Mouse (Mus musculus) forebrain, embryonic 10.5 days (tissue): ENCODE measurements around the gene Ap3d1. TPM values are rescaled to one million over a fixed set of nuclear protein-coding genes. Genes with fewer than 3 reads are reported as not detected.

Source experiments
- DNase-seq: peaks from one replicate; pipeline ENCODE4 v3.0.0-alpha.2; 2017; ENCODE audit warnings: low spot score; ENCODE audit errors: extremely low spot score
- H3K27ac ChIP-seq: fragments of 300-500 bp; sonication (generic); 2 replicates; pipeline ENCODE4 v1.5.1; 2016; ENCODE audit warnings: mild to moderate bottlenecking
- H3K27me3 ChIP-seq: fragments of 300-500 bp; sonication (generic); 2 replicates; pipeline ENCODE4 v1.6.1; 2016; ENCODE audit warnings: mild to moderate bottlenecking; ENCODE audit not compliant: poor library complexity, severe bottlenecking
- H3K36me3 ChIP-seq: fragments of 300-500 bp; sonication (generic); replicated peaks from 2 replicates; pipeline ENCODE4 v1.6.1; 2016; ENCODE audit warnings: mild to moderate bottlenecking, moderate library complexity
- H3K4me1 ChIP-seq: fragments of 300-500 bp; sonication (generic); 2 replicates; pipeline ENCODE4 v1.6.1; 2016
- H3K4me3 ChIP-seq: fragments of 300-500 bp; sonication (generic); 2 replicates; pipeline ENCODE4 v1.5.1; 2016; ENCODE audit warnings: mild to moderate bottlenecking, moderate library complexity
- H3K9me3 ChIP-seq: fragments of 300-500 bp; sonication (generic); 2 replicates; pipeline ENCODE4 v1.6.1; 2016; ENCODE audit warnings: mild to moderate bottlenecking, moderate library complexity
- WGBS: fragments of 180-500 bp; shearing (Covaris S2); methylation state at CpG from one replicate; pipeline ENCODE4 v1.1.7; 2016; 5-methylcytosine and 5-hydroxymethylcytosine counted together
- polyA plus RNA-seq: library from polyadenylated mRNA; unstranded; fragments of >200 nt; fragmentation: Nextera tagmentation; extraction: Ambion mirVana; gene quantifications from 2 replicates; pipeline ENCODE4 v1.2.1, GENCODE M21; 2016

Gene Ap3d1
- polyA plus RNA-seq, 1 experiment from 2014 or later: 58.7 TPM

DNA sequence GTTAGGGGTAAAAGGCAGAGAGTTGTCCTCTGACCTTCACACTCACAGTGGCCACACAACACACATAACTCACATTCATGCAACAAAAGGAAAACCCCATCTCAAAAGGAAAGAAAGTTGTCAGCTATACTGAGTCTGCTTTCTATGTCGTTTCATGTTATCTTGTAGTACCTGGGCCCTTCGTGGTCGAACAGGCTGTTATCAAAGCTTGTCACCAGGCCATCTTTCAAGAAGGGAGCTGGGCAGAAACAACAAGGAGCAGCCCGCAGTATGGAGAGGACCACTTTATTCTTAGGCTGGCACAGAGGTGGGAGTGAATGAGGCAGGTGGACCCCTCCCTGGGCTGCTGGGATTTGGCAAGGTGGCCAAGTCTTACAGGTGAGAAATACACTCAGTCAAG, 57.1 kb downstream of the Ap3d1 start:
- WGBS: 87% methylated on average over 4 of the region's 4 CpGs
- H3K4me1 ChIP-seq: peaks cover 4% of the 10 kb centered on the region; the same call in 1 of the 2 replicates
- H3K27ac ChIP-seq: no peak overlapping the region
- H3K27me3 ChIP-seq: no peaks in the 10 kb centered on the region
- H3K9me3 ChIP-seq: no peaks in the 10 kb centered on the region
- H3K36me3 ChIP-seq: peaks cover 59% of the 10 kb centered on the region
- no peak overlapping the region for H3K4me3 ChIP-seq
- DNase-seq: no peak

DNA sequence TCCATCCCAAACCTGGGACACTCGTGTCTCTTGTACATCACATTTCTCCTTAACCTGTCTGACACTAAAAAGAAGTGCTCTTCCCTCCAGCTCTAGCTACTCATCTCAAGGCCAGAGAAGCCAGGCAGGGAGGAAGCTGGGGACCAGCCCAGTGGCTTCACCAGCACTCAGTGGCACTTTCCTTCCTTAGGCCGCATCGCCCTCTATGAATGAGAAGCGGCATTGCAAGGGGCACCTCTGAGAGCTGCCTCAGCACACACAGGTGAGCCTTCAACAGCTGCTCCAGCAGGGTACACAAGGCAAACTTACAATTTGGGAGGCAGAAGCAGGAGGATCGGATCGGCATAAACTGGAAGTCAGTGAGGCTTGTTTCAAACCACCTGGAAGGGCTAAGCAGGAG, 57.9 kb downstream of the Ap3d1 start:
- no peaks in the 10 kb centered on the region for H3K9me3 ChIP-seq
- 54% methylated on average over 6 of the region's 6 CpGs for WGBS
- no peaks in the 10 kb centered on the region for H3K27me3 ChIP-seq
- no peak overlapping the region for H3K27ac ChIP-seq
- H3K4me1 ChIP-seq: peaks cover 11% of the 10 kb centered on the region
- no peak for DNase-seq
- H3K4me3 ChIP-seq: no peak overlapping the region
- H3K36me3 ChIP-seq: peaks cover 52% of the 10 kb centered on the region

DNA sequence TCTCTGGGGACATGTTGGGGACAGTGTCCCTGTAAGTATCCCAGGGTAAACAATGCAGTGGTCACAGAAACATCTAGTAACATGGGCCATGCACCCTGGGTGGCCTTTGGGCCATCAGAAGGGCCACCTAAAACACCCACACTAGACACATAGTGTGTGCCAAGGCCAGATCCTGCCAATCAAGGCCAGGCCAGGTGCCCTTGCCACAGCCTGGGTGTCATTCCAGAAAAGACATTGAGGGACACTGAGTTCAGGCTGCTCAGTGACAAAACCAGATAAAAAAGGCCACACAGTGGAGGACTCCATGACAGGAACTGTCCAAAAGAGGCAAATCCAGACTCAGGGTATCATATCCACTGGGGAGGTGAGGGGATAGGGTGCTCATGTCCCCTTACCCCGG, 58.4 kb downstream of the Ap3d1 start:
- peaks cover 16% of the 10 kb centered on the region for H3K4me1 ChIP-seq
- DNase-seq: no peak
- peaks cover 48% of the 10 kb centered on the region for H3K36me3 ChIP-seq
- H3K9me3 ChIP-seq: no peaks in the 10 kb centered on the region
- no peak overlapping the region for H3K4me3 ChIP-seq
- no peaks in the 10 kb centered on the region for H3K27me3 ChIP-seq
- no peak overlapping the region for H3K27ac ChIP-seq
- 89% methylated on average over 1 of the region's 1 CpGs for WGBS

- H3K27ac ChIP-seq: no peak overlapping the region
- H3K9me3 ChIP-seq: no peaks in the 10 kb centered on the region
- H3K27me3 ChIP-seq: no peaks in the 10 kb centered on the region
- H3K4me1 ChIP-seq: peaks cover 33% of the 10 kb centered on the region
- no peak for DNase-seq
- H3K36me3 ChIP-seq: peaks cover 38% of the 10 kb centered on the region
- WGBS: 94% methylated on average over 6 of the region's 6 CpGs
- H3K4me3 ChIP-seq: no peak overlapping the region
Measured at GRCm38 (mm10) chr10:80682003-80682402, 60.1 kb downstream of the Ap3d1 start.

DNA sequence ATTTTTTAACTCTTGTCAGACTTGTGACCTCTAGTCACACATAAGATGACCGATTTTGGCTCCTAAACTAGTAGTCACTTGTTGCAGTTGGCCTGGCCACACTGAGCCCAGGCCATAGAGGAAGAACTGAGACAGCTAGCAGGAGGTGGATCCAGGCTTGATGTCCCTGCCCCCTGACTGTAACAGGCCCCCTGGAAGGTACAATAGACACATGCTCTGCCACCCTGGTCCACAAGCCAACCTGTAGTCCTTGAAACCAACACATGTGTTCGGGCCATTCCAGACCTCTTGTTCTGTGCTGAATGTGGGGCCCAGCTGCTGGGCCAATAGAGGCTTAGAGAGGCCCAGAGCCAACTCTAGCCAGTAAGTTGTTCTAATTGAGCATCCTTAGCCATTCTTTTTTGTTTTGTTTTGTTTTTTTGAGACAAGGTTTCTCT, 61.8 kb downstream of the Ap3d1 start:
- 82% methylated on average over 2 of the region's 2 CpGs for WGBS
- Histone ChIP-seq H3K4me1 (peaks cover 41% of the 10 kb centered on the region), H3K27me3 (no peaks in the 10 kb centered on the region), H3K9me3 (no peaks in the 10 kb centered on the region), H3K27ac (no peak overlapping the region), H3K4me3 (no peak overlapping the region), H3K36me3 (peaks cover 21% of the 10 kb centered on the region)
- DNase-seq: no peak

DNA sequence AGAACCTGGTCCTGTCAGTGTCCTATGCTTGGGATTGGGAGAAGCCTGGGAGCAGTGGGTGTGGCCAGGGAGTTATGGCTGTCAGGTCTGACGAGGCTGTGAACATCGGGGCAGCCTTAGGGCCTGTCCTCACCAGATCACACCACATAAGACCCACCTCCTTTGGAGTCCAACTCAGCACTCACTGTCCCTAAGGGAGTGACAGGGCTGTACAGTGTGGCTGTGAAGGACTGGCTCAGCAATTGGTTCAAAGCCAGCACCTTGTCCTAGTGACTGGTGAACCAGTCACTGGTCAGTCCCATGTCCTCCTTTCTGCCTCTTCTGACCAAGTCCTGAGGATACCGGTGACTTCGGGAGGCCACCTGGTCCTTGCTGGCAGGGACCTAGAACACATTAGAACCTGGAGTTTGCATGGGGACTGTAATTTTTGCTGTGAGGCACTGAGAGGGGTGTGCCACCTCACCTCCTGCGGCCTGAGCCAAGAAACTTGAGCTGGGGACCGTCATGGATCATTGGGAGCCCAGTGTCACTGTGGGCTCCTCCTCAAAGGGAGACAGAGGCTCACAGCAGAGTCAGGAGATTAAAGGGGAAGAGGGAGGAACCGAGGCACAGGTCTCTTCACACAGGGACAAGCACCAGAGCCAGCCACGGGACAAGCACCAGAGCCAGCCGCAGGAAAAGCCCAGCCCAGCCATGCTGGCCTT, 62.4 kb downstream of the Ap3d1 start:
- 73% methylated on average over 9 of the region's 9 CpGs for WGBS
- Histone ChIP-seq H3K4me3 (no peak overlapping the region), H3K27me3 (no peaks in the 10 kb centered on the region), H3K9me3 (no peaks in the 10 kb centered on the region), H3K27ac (peak overlapping the region; percentile 96; the same call in 1 of the 2 replicates), H3K4me1 (peaks cover 47% of the 10 kb centered on the region), H3K36me3 (peaks cover 15% of the 10 kb centered on the region)
- no peak for DNase-seq

DNA sequence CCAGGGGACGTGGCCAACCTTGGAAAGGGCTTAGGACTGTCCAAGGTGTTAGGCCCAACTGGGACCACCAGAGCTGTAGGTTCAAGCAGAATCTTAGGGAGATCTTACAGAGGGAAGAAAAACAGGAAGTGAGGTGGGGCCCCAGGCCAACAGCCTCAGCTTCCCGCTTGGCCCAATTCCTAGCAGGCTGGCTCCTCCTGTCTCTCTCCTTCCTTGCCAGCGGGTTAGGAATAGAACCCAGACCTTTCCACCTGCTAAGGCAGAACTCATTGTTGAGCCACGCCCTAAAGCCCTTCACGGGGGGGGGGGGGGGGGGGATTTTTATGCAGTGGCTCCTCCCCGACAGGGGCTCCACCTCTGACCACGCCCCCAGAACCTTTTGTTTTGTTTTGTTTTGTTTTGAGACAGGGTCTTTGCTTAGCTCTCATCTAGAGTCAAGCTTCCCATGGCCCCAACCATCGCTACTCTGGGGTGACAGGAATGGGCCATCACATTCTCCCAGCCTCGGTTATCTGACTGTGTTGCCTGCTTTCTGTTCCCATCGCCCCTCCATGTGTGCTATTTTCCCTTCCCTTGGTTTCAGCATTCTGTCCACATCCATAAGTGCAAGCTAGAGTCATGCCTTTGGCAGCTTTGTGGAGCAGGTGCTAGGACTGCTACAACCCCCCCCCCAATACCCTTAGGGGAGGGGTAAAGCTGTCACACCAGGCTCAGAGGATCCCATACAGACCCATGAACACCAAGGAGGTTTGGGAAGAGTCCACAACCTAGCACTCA, 63.3 kb downstream of the Ap3d1 start:
- DNase-seq: no peak
- Histone ChIP-seq H3K4me3 (peak overlapping the region; percentile 99), H3K36me3 (peaks cover 12% of the 10 kb centered on the region), H3K27ac (peak overlapping the region; percentile 96), H3K9me3 (no peaks in the 10 kb centered on the region), H3K27me3 (no peaks in the 10 kb centered on the region), H3K4me1 (peaks cover 56% of the 10 kb centered on the region)
- 55% methylated on average over 9 of the region's 10 CpGs for WGBS

GRCm38 (mm10) chr10:80677942-80678436, 64.1 kb downstream of the Ap3d1 start, which contains the start of gene Mknk2:
TSS of gene Mknk2 (minus strand) at chr10:80678112.
- Histone ChIP-seq H3K9me3 (no peaks in the 10 kb centered on the region), H3K4me1 (peaks cover 64% of the 10 kb centered on the region), H3K4me3 (peak within 1 kb of the TSS; percentile 99), H3K36me3 (peaks cover 15% of the 10 kb centered on the region), H3K27ac (peak within 1 kb of the TSS; percentile 96), H3K27me3 (no peaks in the 10 kb centered on the region)
- DNase-seq: no peak
- WGBS: 44% methylated on average over 8 of the region's 8 CpGs

DNA sequence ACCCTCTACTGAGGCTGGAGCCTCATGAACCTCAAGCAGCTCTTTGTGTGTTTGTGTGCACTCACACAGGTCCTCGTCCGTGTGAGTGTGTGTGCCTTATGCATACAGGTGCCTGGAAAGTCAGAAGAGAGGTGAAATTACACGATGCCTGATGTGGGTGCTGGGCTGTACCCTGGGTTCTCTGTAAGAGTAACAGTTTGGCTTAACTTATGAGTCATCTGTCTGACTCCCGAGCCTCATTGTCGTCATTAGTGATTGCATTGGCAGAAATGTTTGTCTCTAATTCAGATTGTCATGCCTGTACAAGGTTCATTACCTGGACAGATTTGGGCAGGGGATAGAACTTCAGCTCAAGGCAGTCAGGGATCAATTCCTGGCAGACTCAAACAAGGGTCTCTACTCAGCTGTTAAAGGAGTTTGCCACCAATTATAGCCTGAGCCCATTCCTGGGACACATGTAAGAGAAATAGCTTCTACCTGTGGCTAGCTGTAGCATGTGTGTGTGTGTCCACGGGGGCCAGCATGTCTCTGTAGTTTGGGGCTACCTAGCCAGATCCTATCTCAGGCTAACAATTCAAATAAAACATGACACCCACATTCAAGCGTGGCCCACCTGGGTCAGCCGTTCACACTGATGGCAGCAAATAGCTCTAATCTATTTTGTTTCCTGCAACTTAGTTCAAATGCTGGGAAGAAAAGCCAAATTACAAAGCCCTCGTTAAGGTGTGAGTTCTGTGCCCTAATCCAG, 64.8 kb downstream of the Ap3d1 start:
- peak overlapping the region; percentile 99 for H3K4me3 ChIP-seq
- peaks cover 71% of the 10 kb centered on the region for H3K4me1 ChIP-seq
- DNase-seq: no peak
- no peaks in the 10 kb centered on the region for H3K9me3 ChIP-seq
- no peaks in the 10 kb centered on the region for H3K27me3 ChIP-seq
- 51% methylated on average over 9 of the region's 9 CpGs for WGBS
- peak overlapping the region; percentile 96 for H3K27ac ChIP-seq
- peaks cover 19% of the 10 kb centered on the region for H3K36me3 ChIP-seq

DNA sequence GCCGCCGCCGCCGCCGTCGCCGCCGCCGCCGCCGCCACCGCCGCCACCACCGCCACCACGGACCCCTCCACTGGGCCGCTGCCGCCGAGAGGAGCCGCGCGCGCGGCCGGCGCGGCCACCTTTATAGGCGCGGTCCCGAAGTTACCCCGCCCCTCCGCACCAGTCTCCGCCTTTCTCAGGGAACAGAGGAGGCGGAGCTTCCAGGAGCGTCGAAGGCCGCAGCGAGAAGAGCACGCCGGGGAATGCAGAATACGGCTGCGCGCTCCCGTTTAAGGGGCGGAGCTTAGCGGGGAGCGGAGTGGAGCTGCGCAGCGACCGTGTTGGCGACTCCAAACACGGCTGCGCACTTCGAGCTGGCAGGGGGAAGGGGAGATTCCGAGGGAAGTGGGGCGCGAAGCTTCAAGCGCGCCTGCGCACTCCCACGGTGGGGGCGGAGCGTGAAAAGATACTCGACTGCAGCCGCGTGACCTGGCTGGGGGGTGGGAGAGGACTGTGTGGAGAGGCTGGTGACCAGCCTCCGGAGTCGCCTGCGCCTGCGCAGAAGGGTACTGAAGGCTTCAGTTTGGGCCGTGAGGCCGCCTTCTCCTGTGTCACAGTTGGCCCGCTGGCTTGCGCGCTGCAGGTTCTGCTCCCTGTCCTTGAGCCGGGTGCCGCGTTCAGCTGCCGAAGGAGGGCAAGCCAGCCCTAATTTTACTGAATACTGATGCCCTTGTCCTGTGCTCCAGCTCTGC, 65.7 kb downstream of the Ap3d1 start:
- 2% methylated on average over 77 of the region's 78 CpGs for WGBS
- Histone ChIP-seq H3K4me1 (peaks cover 76% of the 10 kb centered on the region), H3K9me3 (no peaks in the 10 kb centered on the region), H3K27me3 (no peaks in the 10 kb centered on the region), H3K27ac (peak overlapping the region; percentile 96), H3K4me3 (peak overlapping the region; percentile 99), H3K36me3 (peaks cover 28% of the 10 kb centered on the region)
- DNase-seq: peak; percentile 100

DNA sequence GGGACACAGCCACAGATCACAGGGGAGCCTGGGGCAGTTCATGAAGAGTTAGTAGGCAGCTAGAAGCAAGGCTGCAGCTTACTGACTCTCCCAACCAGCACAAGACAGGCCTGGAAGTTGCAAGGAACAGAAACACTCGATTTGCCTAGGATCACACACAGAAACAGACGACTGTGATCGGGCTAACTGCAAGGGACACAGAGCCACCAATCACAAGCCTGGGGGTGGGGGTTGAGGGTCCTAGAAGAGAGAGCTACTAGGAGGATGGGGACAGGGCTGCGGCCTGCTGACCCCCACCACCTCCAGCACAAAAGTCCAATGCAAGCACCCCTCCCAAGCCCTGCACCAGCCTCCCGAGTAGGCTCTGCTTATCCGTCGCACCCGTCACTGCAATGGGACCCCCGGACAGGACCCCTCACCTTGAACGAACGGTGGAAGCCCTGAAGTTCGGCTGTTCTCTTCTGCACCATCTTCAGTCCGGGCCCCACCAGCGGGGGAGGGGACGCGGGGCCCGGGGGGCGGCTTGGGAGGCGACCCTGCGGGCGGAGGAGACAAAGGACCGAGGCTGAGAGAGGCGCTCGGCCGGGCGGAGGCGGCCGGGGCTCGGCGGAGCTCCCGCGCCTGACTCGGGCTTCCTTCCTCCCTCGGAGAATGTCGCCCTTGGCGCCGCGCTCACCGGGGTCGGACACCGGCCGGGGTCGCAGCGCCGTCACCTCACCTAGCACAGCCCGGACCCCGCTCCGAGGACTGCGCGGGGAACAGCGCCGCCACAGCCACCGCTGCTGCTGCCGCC, 66.5 kb downstream of the Ap3d1 start:
- H3K27ac ChIP-seq: peak overlapping the region; percentile 96
- H3K27me3 ChIP-seq: no peaks in the 10 kb centered on the region
- under 1% methylated on average over 40 of the region's 54 CpGs for WGBS
- DNase-seq: no peak
- H3K4me1 ChIP-seq: peaks cover 76% of the 10 kb centered on the region
- peaks cover 36% of the 10 kb centered on the region for H3K36me3 ChIP-seq
- no peaks in the 10 kb centered on the region for H3K9me3 ChIP-seq
- H3K4me3 ChIP-seq: peak overlapping the region; percentile 99
